Mouse (Mus musculus) left cerebral cortex, postnatal 36 days (tissue): ENCODE measurements at regions not wholly inside any gene's neighbourhood (a gene's known extent, or its start where the extent isn't known, plus 50 kb on each side); places are given as distances from the start of the nearest gene placed in this dataset.

Source experiments
- DNase-seq, 2 experiments: peaks; one replicate each; pipeline ENCODE4 v3.0.0; 2021 to 2022; ENCODE audit warnings: low spot score in 2 of 2, mixed read lengths in 1 of 2
- intact Hi-C: fragments of 180-260 bp; cut with DNase I; formaldehyde crosslinking; loops from one replicate; pipeline ENCODE4 v1.15.1; 2025

DNA sequence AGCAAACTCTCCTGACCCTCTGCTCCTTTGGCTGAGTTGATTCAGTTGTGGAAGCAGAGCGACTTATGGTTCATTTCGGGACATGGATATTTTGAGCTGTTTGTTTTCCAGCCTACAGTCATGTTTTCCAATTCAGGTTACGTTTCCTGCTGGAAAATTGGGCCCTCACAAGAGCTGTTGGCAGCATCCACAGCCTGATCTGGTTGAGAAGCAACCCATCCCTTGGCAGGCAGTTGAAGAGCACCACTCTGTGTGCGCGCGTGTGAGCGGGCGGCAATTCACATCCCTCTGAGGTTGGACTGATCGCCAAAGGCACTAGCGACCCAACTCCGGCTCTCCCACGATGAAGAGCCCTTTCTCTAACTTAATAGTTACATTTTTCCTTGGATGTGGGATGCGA is 457.1 kb downstream of the Tmem38b start:
- intact Hi-C loops = no loop called here
- DNase-seq = no peak

- no peak for DNase-seq
- intact Hi-C loops = no loop called here
Observed at GRCm38 (mm10) chr4:54313804-54314203, 488.0 kb downstream of the Tmem38b start.

GRCm38 (mm10) chr4:54324851-54325250 is 499.0 kb downstream of the Tmem38b start:
- intact Hi-C loops = no loop called here
- DNase-seq = no peak

GRCm38 (mm10) chr4:54328273-54328672 is 502.4 kb downstream of the Tmem38b start:
- no peak for DNase-seq
- intact Hi-C loops = no loop called here

GRCm38 (mm10) chr4:54328711-54329427 is 503.0 kb downstream of the Tmem38b start:
- intact Hi-C loops = no loop called here

DNA sequence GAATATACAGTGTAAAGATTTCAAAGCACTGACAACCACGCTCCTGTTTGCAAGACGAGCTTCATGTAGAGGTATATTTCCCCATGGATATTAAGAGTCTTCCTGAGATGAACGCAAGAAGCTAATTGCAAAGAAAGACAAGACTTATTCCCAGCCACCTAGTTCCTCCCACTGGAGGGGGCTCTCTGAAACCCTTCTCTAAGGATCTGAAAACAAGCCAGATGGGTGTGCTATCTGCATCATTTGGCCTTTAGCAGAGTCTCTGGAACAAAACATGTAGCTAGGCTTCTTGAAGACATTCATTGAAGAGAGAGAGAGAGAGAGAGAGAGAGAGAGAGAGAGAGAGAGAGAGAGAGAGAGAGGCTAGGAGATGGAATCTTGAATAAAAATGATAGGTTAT is 504.8 kb downstream of the Tmem38b start:
- intact Hi-C loops = no loop called here
- DNase-seq = no peak

More at GRCm38 (mm10) chr4:54328711-54329427, 503.0 kb downstream of the Tmem38b start:
- peak in 1 of 2 experiments; percentile 10 for DNase-seq

DNA sequence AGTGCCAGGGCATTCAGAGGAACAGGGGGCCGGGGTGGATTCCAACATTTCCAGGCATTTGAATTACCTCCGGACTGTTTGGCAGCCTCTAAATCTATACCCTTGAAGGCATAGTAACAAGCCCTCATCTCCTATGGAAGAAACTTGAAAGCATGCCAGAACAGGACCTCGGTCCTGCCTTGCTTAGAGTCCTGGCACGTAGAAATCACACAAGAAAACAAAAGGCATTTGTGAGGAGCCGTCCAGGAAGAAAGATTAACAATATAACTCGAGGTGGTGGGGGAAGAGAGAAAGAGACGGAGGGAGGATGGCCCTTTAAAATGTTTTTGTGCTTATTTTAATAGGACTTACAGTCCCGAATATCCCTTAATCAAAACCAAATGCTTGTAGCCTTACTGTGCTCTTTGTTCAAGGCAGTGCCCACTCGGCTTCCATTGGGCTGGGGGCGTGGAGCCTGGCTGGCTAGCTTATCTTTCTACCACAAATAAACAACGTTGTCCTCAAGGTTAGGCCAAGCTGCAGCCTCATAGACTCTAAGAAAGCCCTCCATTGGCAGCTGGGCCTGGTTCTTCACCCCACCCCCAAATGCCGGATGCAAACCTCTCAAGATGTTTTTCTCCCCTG is 505.9 kb downstream of the Tmem38b start:
- intact Hi-C loops = no loop called here
- no peak for DNase-seq

GRCm38 (mm10) chr4:54332261-54332660 is 506.4 kb downstream of the Tmem38b start:
- intact Hi-C loops = no loop called here
- DNase-seq = no peak

DNA sequence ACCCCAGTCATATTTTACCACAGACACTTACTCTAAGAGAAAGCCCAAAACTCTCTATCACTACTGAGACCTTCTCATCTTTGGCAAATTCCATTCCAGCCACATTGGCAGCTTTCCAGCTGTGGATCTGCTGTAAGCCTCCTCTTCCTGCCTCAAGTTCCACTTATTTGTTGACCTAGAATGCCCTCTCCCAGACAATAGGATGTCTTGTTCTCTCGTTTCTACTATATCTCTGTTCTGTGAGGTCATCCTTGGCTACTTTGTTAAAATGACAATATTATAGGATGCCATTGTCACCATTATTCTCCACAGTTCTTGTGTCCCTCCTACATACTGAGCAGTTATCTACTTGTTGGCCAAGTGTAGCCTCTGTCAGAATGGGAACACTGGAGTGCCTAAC is 512.7 kb downstream of the Tmem38b start:
- no peak for DNase-seq
- intact Hi-C loops = no loop called here

DNA sequence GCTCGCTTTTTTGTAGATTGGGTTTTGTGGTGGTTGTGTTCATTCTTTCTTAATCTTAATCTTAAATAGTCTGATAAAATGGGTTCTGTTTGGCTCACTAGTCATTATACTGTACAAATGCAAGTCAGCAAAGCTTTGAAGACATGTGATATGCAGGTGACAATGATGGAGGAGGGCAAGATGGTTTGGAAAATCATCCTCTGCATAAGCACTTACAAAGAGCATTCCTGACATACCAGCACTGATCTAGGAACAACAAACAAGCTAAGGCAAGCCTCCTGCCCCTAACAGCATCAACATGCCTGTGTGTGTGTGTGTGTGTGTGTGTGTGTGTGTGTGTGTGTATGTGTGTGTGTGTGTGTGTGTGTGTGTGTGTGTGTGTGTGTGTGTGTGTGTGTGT is 514.3 kb downstream of the Tmem38b start:
- DNase-seq = no peak
- intact Hi-C loops = no loop called here

- intact Hi-C loops = no loop called here
- DNase-seq = no peak
Observed at GRCm38 (mm10) chr4:54353657-54354390, 528.0 kb downstream of the Tmem38b start.

- intact Hi-C loops = no loop called here
- no peak for DNase-seq
Observed at GRCm38 (mm10) chr4:54354391-54354726, 528.5 kb downstream of the Tmem38b start.

DNA sequence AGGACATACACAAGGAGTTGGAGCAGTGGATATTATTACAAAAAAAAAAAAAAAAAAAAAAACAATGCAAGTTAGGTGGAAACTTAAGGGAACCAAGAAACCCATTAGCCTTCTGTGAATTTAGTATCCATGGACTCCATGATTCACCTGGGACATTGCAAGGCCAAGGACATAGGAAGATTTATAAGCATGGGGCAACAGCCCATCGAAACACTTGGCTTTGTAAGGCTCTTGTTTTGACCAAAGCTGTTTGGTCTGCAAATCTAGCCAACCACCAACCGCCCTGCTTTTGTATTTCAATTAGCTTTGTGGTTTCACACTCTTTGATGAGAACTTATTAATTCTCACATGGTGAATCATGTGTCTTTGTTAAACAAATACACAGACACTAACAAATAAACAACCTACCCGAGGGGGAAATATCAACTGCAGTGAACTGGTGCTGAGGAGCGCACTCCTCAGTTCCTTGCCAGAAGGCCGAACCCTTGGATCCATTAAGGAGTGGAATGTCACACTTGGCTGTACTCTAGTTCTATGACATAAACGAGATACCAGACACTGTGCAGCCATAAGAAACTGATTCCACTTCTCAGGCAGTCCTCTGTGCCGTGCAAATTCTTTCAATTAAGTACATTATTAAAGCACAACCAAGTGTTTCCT is 529.7 kb downstream of the Tmem38b start:
- no peak for DNase-seq
- intact Hi-C loops = no loop called here

DNA sequence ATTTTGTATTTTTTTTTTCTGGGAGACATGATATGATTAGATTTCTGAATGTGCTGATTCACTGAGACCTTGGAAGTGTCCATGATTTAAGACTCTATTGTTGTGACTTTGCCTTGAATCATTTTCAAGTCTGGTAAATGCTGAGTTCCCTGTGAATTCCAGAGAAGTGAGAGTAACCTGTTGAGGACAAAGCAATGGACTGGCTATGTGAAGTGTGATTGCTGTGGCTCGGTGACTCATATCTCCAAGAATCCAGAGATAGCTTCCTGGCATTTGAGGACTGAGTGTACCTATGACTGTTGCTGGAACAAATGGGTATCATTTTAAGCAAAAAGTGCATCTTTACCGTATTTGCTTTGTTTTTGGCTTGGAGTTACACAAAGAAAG is 530.2 kb downstream of the Tmem38b start:
- DNase-seq = no peak
- intact Hi-C loops = no loop called here

- intact Hi-C loops = no loop called here
- no peak for DNase-seq
Observed at GRCm38 (mm10) chr4:54370909-54371308, 545.1 kb downstream of the Tmem38b start.

DNA sequence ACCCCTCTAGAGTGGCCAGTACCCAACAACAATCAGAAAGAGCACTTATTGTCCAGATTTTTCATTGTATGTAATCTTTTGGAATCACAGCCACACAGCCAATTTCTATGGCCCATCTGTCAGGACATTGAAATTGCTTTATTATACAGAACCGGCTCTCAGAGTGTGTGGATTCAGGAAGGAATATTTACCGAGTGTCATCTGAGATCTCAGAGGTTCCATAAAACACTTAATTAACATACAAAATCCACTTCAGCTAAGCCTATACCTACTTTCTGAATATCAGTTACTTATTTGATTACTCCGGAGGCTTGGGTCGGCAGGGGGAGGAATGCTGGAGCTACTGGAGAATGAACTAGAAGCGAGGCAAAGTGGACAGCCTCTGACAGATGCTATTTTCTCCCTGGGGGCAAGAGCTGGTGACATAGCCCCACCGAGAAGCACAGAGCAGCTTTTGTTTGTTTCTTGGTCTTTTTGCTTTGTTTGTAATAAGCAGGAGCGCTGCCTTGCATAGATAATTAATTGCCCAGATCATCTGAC is 545.6 kb downstream of the Tmem38b start:
- intact Hi-C loops = no loop called here
- DNase-seq = no peak

- DNase-seq = no peak
- intact Hi-C loops = no loop called here
Observed at GRCm38 (mm10) chr4:54373606-54374005, 547.8 kb downstream of the Tmem38b start.

GRCm38 (mm10) chr4:54374457-54374856 is 548.6 kb downstream of the Tmem38b start:
- intact Hi-C loops = no loop called here
- no peak for DNase-seq

GRCm38 (mm10) chr4:54387460-54387859 is 557.4 kb upstream of the Zfp462 start:
- no peak for DNase-seq
- intact Hi-C loops = no loop called here

DNA sequence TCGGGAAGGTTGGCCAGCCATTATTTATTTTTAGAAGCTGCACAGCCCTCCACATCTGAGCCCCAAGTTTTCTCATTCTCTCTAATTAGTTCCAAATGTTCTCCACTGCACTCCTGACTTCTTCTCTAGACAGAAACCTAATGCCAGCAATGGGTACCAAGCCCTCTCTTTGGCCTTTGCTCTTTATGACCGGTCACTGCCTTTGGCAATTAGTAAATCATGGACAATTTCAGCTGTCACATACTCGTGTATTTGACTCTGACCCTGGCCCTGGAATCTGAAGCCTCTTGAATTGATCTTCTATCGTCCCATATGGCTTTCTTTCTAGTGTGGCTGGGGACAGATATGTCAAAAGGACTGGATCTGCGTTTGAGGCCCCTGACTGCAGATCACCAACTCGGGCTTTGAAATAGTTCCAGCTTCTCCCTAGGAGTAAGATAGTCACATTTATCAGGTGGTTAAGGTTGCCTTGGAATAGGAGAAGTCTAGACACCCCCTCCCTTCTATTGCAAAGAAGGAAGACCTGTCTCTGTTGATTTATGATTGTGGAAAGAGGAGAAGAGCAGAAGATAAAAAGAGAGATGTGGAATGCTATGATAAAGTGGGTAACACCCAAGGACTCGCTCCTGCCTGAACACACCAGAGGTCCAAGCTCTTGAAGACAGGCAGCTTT is 553.2 kb upstream of the Zfp462 start:
- DNase-seq = no peak
- intact Hi-C loops = no loop called here
